Mouse (Mus musculus) heart, postnatal 36 days (tissue): Measurements from ENCODE around the gene A530016L24Rik. TPM values are rescaled to one million over a fixed set of nuclear protein-coding genes. Genes with fewer than 3 reads are reported as not detected.

Experiments used
- DNase-seq, 2 experiments: peaks; one replicate each; pipeline ENCODE4 v3.0.0; 2021 to 2022
- intact Hi-C: fragments of 180-260 bp; cut with DNase I; formaldehyde crosslinking; loops from one replicate; pipeline ENCODE4 v1.15.1; 2025
- total RNA-seq, 2 experiments: library from RNA; stranded (reverse); gene quantifications; 2 replicates each; pipeline ENCODE4 v1.2.3; 2021

The A530016L24Rik gene
- total RNA-seq: 10 to 100 TPM; 26.0 to 29.9 TPM

GRCm38 (mm10) chr12:112489134-112489533, at the start of gene A530016L24Rik:
Gene A530016L24Rik, plus strand, starts transcription at chr12:112489448.
- intact Hi-C loops: no loop called here
- DNase-seq: peak; percentile 25 to 34

- intact Hi-C loops: no loop called here
- no peak for DNase-seq
Observed at GRCm38 (mm10) chr12:112439993-112440392, 49.3 kb upstream of the A530016L24Rik start.

- intact Hi-C loops: no loop called here
- no peak for DNase-seq
Observed at GRCm38 (mm10) chr12:112449144-112449827, 40.0 kb upstream of the A530016L24Rik start.

GRCm38 (mm10) chr12:112449828-112450180, 39.4 kb upstream of the A530016L24Rik start:
- intact Hi-C loops: loop anchor here (5.0 kb wide), 1 partner anchor 118 kb away; no protein-coding TSS in a partner anchor
- peak; percentile 21 to 25 for DNase-seq

- intact Hi-C loops: loop anchor here (1.0 to 5.0 kb wide), 2 partner anchors 119 to 306 kb away; no protein-coding TSS in a partner anchor
- DNase-seq: peak in 1 of 2 experiments; percentile 53
Observed at GRCm38 (mm10) chr12:112450883-112451282, 38.4 kb upstream of the A530016L24Rik start.

- DNase-seq: no peak
- intact Hi-C loops: loop anchor here (1.0 to 5.0 kb wide), 2 partner anchors 119 to 306 kb away; no protein-coding TSS in a partner anchor
Observed at GRCm38 (mm10) chr12:112451381-112451780, 37.9 kb upstream of the A530016L24Rik start.

- intact Hi-C loops: loop anchor here (1.0 to 5.0 kb wide), 2 partner anchors 120 to 307 kb away; no protein-coding TSS in a partner anchor
- DNase-seq: no peak
Observed at GRCm38 (mm10) chr12:112451826-112452225, 37.4 kb upstream of the A530016L24Rik start.

- peak; percentile 36 to 38 for DNase-seq
- intact Hi-C loops: no loop called here
Observed at GRCm38 (mm10) chr12:112456144-112456713, 33.0 kb upstream of the A530016L24Rik start.

GRCm38 (mm10) chr12:112457839-112458238, 31.4 kb upstream of the A530016L24Rik start:
- no peak for DNase-seq
- intact Hi-C loops: no loop called here

GRCm38 (mm10) chr12:112462423-112462822, 26.8 kb upstream of the A530016L24Rik start:
- intact Hi-C loops: no loop called here
- DNase-seq: no peak

GRCm38 (mm10) chr12:112463209-112463608, 26.0 kb upstream of the A530016L24Rik start:
- intact Hi-C loops: no loop called here
- DNase-seq: no peak

- no peak for DNase-seq
- intact Hi-C loops: no loop called here
Observed at GRCm38 (mm10) chr12:112463750-112464444, 25.4 kb upstream of the A530016L24Rik start.

GRCm38 (mm10) chr12:112464516-112464915, 24.7 kb upstream of the A530016L24Rik start:
- DNase-seq: no peak
- intact Hi-C loops: no loop called here

GRCm38 (mm10) chr12:112465928-112466327, 23.3 kb upstream of the A530016L24Rik start:
- intact Hi-C loops: no loop called here
- no peak for DNase-seq

GRCm38 (mm10) chr12:112467387-112467786, 21.9 kb upstream of the A530016L24Rik start:
- DNase-seq: no peak
- intact Hi-C loops: no loop called here

GRCm38 (mm10) chr12:112469393-112469792, 19.9 kb upstream of the A530016L24Rik start:
- no peak for DNase-seq
- intact Hi-C loops: no loop called here

GRCm38 (mm10) chr12:112470216-112470615, 19.0 kb upstream of the A530016L24Rik start:
- DNase-seq: no peak
- intact Hi-C loops: loop anchor here (5.0 kb wide), 2 partner anchors 123 to 223 kb away; no protein-coding TSS in a partner anchor

- DNase-seq: peak; percentile 86 to 92
- intact Hi-C loops: loop anchor here (1.0 to 5.0 kb wide), 6 partner anchors 62 to 360 kb away; no protein-coding TSS in a partner anchor
Observed at GRCm38 (mm10) chr12:112473777-112474176, 15.5 kb upstream of the A530016L24Rik start.

- no peak for DNase-seq
- intact Hi-C loops: no loop called here
Observed at GRCm38 (mm10) chr12:112489535-112489934, 287 bp downstream of the A530016L24Rik start.

GRCm38 (mm10) chr12:112490444-112490939, 1.2 kb downstream of the A530016L24Rik start:
- peak; percentile 66 to 68 for DNase-seq
- intact Hi-C loops: loop anchor here (2.0 kb wide), 1 partner anchor 26 kb away; the partner anchor contains the start of gene Tmem179

- DNase-seq: no peak
- intact Hi-C loops: no loop called here
Observed at GRCm38 (mm10) chr12:112496136-112496535, 6.9 kb downstream of the A530016L24Rik start.
